Mouse (Mus musculus): ENCODE data around the gene Kat2b.

The Kat2b gene

GRCm38 (mm10) chr17:53664703-53665382 lies 98.2 kb downstream of the Kat2b start:
- 71% methylated on average over 2 of the region's 2 CpGs for WGBS

GRCm38 (mm10) chr17:53670453-53670852 lies 103.8 kb downstream of the Kat2b start:
- WGBS, result 94% methylated on average over 8 of the region's 8 CpGs

GRCm38 (mm10) chr17:53678716-53679115 lies 112.1 kb downstream of the Kat2b start:
- 51% methylated on average over 8 of the region's 8 CpGs for WGBS

- WGBS, result 21% methylated on average over 1 of the region's 1 CpGs
These were observed 121.7 kb downstream of the Kat2b start for GRCm38 (mm10) chr17:53688321-53688720.

- under 1% methylated on average over 78 of the region's 78 CpGs for WGBS
These were observed 122.5 kb downstream of the Kat2b start, which contains the start of gene Sgo1 for GRCm38 (mm10) chr17:53688877-53689802. TSS of gene Sgo1 (minus strand) at chr17:53689333.

- WGBS, result 15% methylated on average over 7 of the region's 7 CpGs
These were observed 123.3 kb downstream of the Kat2b start for GRCm38 (mm10) chr17:53689946-53690345.

GRCm38 (mm10) chr17:53694039-53694438 lies 127.4 kb downstream of the Kat2b start:
- WGBS, result 70% methylated on average over 2 of the region's 2 CpGs

- 93% methylated on average over 8 of the region's 8 CpGs for WGBS
These were observed 130.9 kb downstream of the Kat2b start for GRCm38 (mm10) chr17:53697521-53697920.

- 71% methylated on average over 1 of the region's 1 CpGs for WGBS
These were observed 147.8 kb downstream of the Kat2b start for GRCm38 (mm10) chr17:53714453-53714852.

GRCm38 (mm10) chr17:53715161-53715560 lies 148.5 kb downstream of the Kat2b start:
- 57% methylated on average over 1 of the region's 1 CpGs for WGBS

GRCm38 (mm10) chr17:53718474-53718873 lies 151.8 kb downstream of the Kat2b start:
- 79% methylated on average over 1 of the region's 1 CpGs for WGBS

- WGBS, result 86% methylated on average over 3 of the region's 3 CpGs
These were observed 152.3 kb downstream of the Kat2b start for GRCm38 (mm10) chr17:53718916-53719315.

Data from cerebral cortex, adult 2 months (tissue).